Mouse (Mus musculus) urinary bladder, postnatal 36 days (tissue): ENCODE results near the gene Olfr1104.

Experiments used
- DNase-seq, 2 experiments: peaks; one replicate each; pipeline ENCODE4 v3.0.0; 2022; ENCODE audit warnings: low spot score in 2 of 2, mixed read lengths in 1 of 2

Gene Olfr1104

GRCm38 (mm10) chr2:87026980-87027379 lies at the start of gene Olfr1104:
Gene Olfr1104 (minus strand): TSS chr2:87027080.
- no peak for DNase-seq

GRCm38 (mm10) chr2:87075717-87076116 lies 48.8 kb upstream of the Olfr1104 start, which contains the start of gene Olfr1107:
Gene Olfr1107 (minus strand): TSS chr2:87075817.
- no peak for DNase-seq

GRCm38 (mm10) chr2:87052173-87052572 lies 25.3 kb upstream of the Olfr1104 start, which contains the start of gene Olfr1106:
Gene Olfr1106 (minus strand): TSS chr2:87052273.
- DNase-seq = no peak

GRCm38 (mm10) chr2:87036431-87036830 lies 9.6 kb upstream of the Olfr1104 start, which contains the start of gene Olfr1105:
Gene Olfr1105 (minus strand): TSS chr2:87036531.
- DNase-seq = no peak

GRCm38 (mm10) chr2:86998098-86998497 lies 28.8 kb downstream of the Olfr1104 start, which contains the start of gene Olfr1102:
Gene Olfr1102 (plus strand): TSS chr2:86998398.
- DNase-seq = no peak

- DNase-seq = no peak
These were observed 35.8 kb downstream of the Olfr1104 start, which contains the start of gene Olfr1101 for GRCm38 (mm10) chr2:86991121-86991520. Gene Olfr1101 (minus strand): TSS chr2:86991221.

GRCm38 (mm10) chr2:86979854-86980253 lies 47.0 kb downstream of the Olfr1104 start, which contains the start of gene Olfr1100:
Gene Olfr1100 (minus strand): TSS chr2:86979954.
- no peak for DNase-seq
